Mouse (Mus musculus) limb, embryonic 14.5 days (tissue): ENCODE data around the gene Nova2. TPM values are rescaled to one million over a fixed set of nuclear protein-coding genes. Genes with fewer than 3 reads are reported as not detected.

Experiments used
- ATAC-seq: fragments of 200-750 bp; cut with Nextera tagmentation; 2 replicates; pipeline ENCODE4 v1.8.0; 2017; ENCODE audit warnings: low read depth, moderate number of reproducible peaks, moderate TSS enrichment; ENCODE audit not compliant: low FRiP score
- DNase-seq: peaks from one replicate; pipeline ENCODE4 v3.0.0-alpha.2; 2015; ENCODE audit warnings: low spot score
- H3K27ac ChIP-seq: fragments of 300-500 bp; sonication (generic); replicated peaks from 2 replicates; pipeline ENCODE4 v1.5.1; 2014; ENCODE audit warnings: low read depth, mild to moderate bottlenecking, low read length, moderate library complexity, mixed read lengths
- H3K27me3 ChIP-seq: fragments of 300-500 bp; sonication (generic); 2 replicates; pipeline ENCODE4 v1.6.1; 2014; ENCODE audit warnings: low read length, mixed read lengths; ENCODE audit not compliant: control insufficient read depth, insufficient read depth
- H3K36me3 ChIP-seq: fragments of 300-500 bp; sonication (generic); 2 replicates; pipeline ENCODE4 v1.6.1; 2014; ENCODE audit warnings: mild to moderate bottlenecking, low read length, moderate library complexity, mixed read lengths; ENCODE audit not compliant: control insufficient read depth, insufficient read depth
- H3K4me1 ChIP-seq: fragments of 300-500 bp; sonication (generic); 2 replicates; pipeline ENCODE4 v1.6.1; 2014; ENCODE audit warnings: antibody characterized with exemption, low read length, mixed read lengths; ENCODE audit not compliant: control insufficient read depth, insufficient read depth
- H3K4me2 ChIP-seq: fragments of 300-500 bp; sonication (generic); replicated peaks from 2 replicates; pipeline ENCODE4 v1.6.1; 2014; ENCODE audit warnings: low read depth, mild to moderate bottlenecking, low read length, moderate library complexity; ENCODE audit not compliant: severe bottlenecking
- H3K4me3 ChIP-seq: fragments of 300-500 bp; sonication (generic); replicated peaks from 2 replicates; pipeline ENCODE4 v1.5.1; 2014; ENCODE audit warnings: low read length
- H3K9ac ChIP-seq: fragments of 300-500 bp; sonication (generic); 2 replicates; pipeline ENCODE4 v1.6.1; 2014; ENCODE audit warnings: mild to moderate bottlenecking, low read depth, low read length, moderate library complexity; ENCODE audit not compliant: severe bottlenecking
- H3K9me3 ChIP-seq: fragments of 300-500 bp; sonication (generic); 2 replicates; pipeline ENCODE4 v1.6.1; 2016; ENCODE audit warnings: low read length; ENCODE audit not compliant: control insufficient read depth
- POLR2A ChIP-seq: fragments of 200-500 bp; IDR thresholded peaks from 2 replicates; pipeline ENCODE4 v1.8.0; 2012; ENCODE audit warnings: inconsistent platforms, mild to moderate bottlenecking, moderate library complexity, borderline replicate concordance; ENCODE audit not compliant: insufficient read depth, insufficient read length; ENCODE audit errors: extremely low read depth
- WGBS: fragments of 180-500 bp; shearing (Covaris S2); extraction: QIAGEN DNeasy Blood & Tissue Kit; methylation state at CpG from one replicate; pipeline ENCODE4 v1.1.7; 2014; 5-methylcytosine and 5-hydroxymethylcytosine counted together
- polyA plus RNA-seq, 2 experiments: library from polyadenylated mRNA; depleted of rRNA in 1 of 2; stranded (reverse) in 1 of 2; unstranded in 1 of 2; fragments of >200 nt; fragmentation: Nextera tagmentation in 1 of 2; extraction: Ambion mirVana in 1 of 2; gene quantifications; 2 replicates each; pipeline versions ENCODE4 v1.2.1 to v1.2.3; 2012 to 2014

Nova2 gene
- polyA plus RNA-seq, 2 experiments, result 0.37 to 1.3 TPM

DNA sequence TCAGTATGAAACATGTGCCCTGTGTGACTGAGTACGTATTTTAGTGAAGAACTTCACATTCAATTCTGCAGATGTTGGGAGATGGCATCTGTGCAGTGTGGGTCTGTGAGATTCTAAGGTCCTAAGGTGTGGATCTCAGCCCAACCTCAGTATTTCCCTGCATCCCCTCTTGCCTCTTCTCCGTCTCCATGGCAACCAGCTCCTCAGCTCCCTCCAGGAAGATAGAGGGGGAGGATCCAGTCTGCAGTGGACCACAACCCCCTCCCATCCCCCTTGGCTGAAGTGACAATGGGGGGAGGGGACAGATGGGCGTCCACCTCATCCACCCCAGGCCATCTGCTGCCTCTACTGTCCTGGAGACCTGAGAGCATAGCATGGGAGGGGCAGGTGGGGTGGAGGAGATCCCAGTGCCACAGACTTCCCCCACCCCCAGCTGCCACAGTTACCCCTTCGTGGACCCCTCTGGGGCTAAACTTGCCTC is 1.9 kb upstream of the Nova2 start:
- 17% methylated on average over 4 of the region's 4 CpGs for WGBS
- Histone ChIP-seq H3K4me3 (no peak overlapping the region), H3K27me3 (peaks cover 49% of the 10 kb centered on the region), H3K9me3 (no peaks in the 10 kb centered on the region), H3K4me2 (no peak overlapping the region), H3K27ac (no peak overlapping the region), H3K36me3 (no peaks in the 10 kb centered on the region), H3K9ac (no peak overlapping the region), H3K4me1 (peaks cover 3% of the 10 kb centered on the region; the same call in 1 of the 2 replicates)
- DNase-seq, result no peak
- no peak for TF ChIP-seq POLR2A
- no peak for ATAC-seq

- H3K9me3 ChIP-seq, result no peaks in the 10 kb centered on the region
- no peak for ATAC-seq
- H3K9ac ChIP-seq, result no peak overlapping the region
- DNase-seq, result no peak
- peaks cover 3% of the 10 kb centered on the region; the same call in 1 of the 2 replicates for H3K4me1 ChIP-seq
- no peak overlapping the region for H3K27ac ChIP-seq
- H3K4me2 ChIP-seq, result no peak overlapping the region
- no peak for TF ChIP-seq POLR2A
- peaks cover 49% of the 10 kb centered on the region for H3K27me3 ChIP-seq
- H3K36me3 ChIP-seq, result no peaks in the 10 kb centered on the region
- 16% methylated on average over 8 of the region's 8 CpGs for WGBS
- no peak overlapping the region for H3K4me3 ChIP-seq
Observed at GRCm38 (mm10) chr7:18924321-18924720, 1.4 kb upstream of the Nova2 start.

- Histone ChIP-seq H3K27ac (no peak overlapping the region), H3K4me1 (peaks cover 3% of the 10 kb centered on the region; the same call in 1 of the 2 replicates), H3K9me3 (no peaks in the 10 kb centered on the region), H3K36me3 (no peaks in the 10 kb centered on the region), H3K4me2 (peak overlapping the region; percentile 76), H3K4me3 (peak overlapping the region; percentile 43), H3K27me3 (peaks cover 49% of the 10 kb centered on the region), H3K9ac (peak overlapping the region; percentile 49)
- TF ChIP-seq POLR2A, result no peak
- no peak for ATAC-seq
- WGBS, result 2% methylated on average over 26 of the region's 42 CpGs
- DNase-seq, result no peak
Observed at GRCm38 (mm10) chr7:18926041-18926790, 528 bp downstream of the Nova2 start.

- Histone ChIP-seq H3K36me3 (no peaks in the 10 kb centered on the region), H3K4me1 (peaks cover 3% of the 10 kb centered on the region; the same call in 1 of the 2 replicates), H3K9me3 (no peaks in the 10 kb centered on the region), H3K9ac (no peak overlapping the region), H3K27me3 (peaks cover 49% of the 10 kb centered on the region), H3K27ac (no peak overlapping the region), H3K4me3 (no peak overlapping the region), H3K4me2 (no peak overlapping the region)
- WGBS, result 60% methylated on average over 6 of the region's 6 CpGs
- no peak for ATAC-seq
- no peak for TF ChIP-seq POLR2A
- DNase-seq, result no peak
Observed at GRCm38 (mm10) chr7:18926911-18927310, 1.2 kb downstream of the Nova2 start.

- no peak overlapping the region for H3K4me2 ChIP-seq
Observed at GRCm38 (mm10) chr7:18927759-18928158, 2.1 kb downstream of the Nova2 start.

More at GRCm38 (mm10) chr7:18927759-18928158, 2.1 kb downstream of the Nova2 start:
- Histone ChIP-seq H3K4me3 (no peak overlapping the region), H3K9ac (no peak overlapping the region), H3K36me3 (no peaks in the 10 kb centered on the region), H3K9me3 (no peaks in the 10 kb centered on the region), H3K27ac (no peak overlapping the region), H3K4me1 (peaks cover 3% of the 10 kb centered on the region; the same call in 1 of the 2 replicates), H3K27me3 (peaks cover 47% of the 10 kb centered on the region)
- WGBS, result 41% methylated on average over 3 of the region's 3 CpGs
- no peak for TF ChIP-seq POLR2A
- DNase-seq, result no peak
- no peak for ATAC-seq
